Mouse (Mus musculus): Measurements from ENCODE around the gene Syne4. TPM values are rescaled to one million over a fixed set of nuclear protein-coding genes. Genes with fewer than 3 reads are reported as not detected.

Syne4 gene
- polyA plus RNA-seq, 1 experiment from 2014 or later = 65.2 TPM

- H3K4me2 ChIP-seq = no peak overlapping the region
- H3K36me3 ChIP-seq = no peaks in the 10 kb centered on the region
- H3K27ac ChIP-seq = no peak overlapping the region
- H3K27me3 ChIP-seq (replicated peaks) = no peaks in the 10 kb centered on the region
- no peak overlapping the region for H3K4me3 ChIP-seq (replicated peaks)
- H3K4me1 ChIP-seq = peaks cover 3% of the 10 kb centered on the region; the same call in 1 of the 2 replicates
- WGBS = 77% methylated on average over 7 of the region's 7 CpGs
- no peak for ATAC-seq (ENCODE audit: insufficient read depth, low FRiP score, low read depth)
- no peaks in the 10 kb centered on the region for H3K9me3 ChIP-seq
- no peak overlapping the region for H3K9ac ChIP-seq
These were observed 31.9 kb upstream of the Syne4 start for GRCm38 (mm10) chr7:30282740-30283139.

GRCm38 (mm10) chr7:30286701-30287410, 27.8 kb upstream of the Syne4 start:
- Histone ChIP-seq H3K27ac (no peak overlapping the region), H3K9me3 (no peaks in the 10 kb centered on the region), H3K4me3 (replicated peaks) (no peak overlapping the region), H3K4me2 (no peak overlapping the region), H3K27me3 (replicated peaks) (no peaks in the 10 kb centered on the region), H3K36me3 (no peaks in the 10 kb centered on the region), H3K4me1 (0 out of 2 replicates have a peak, but pooled peaks cover 4% of the 10 kb centered on the region), H3K9ac (no peak overlapping the region)
- WGBS = 64% methylated on average over 8 of the region's 8 CpGs
- no peak for ATAC-seq (ENCODE audit: insufficient read depth, low FRiP score, low read depth)

GRCm38 (mm10) chr7:30288046-30288445, 26.6 kb upstream of the Syne4 start:
- Histone ChIP-seq H3K4me2 (no peak overlapping the region), H3K27me3 (replicated peaks) (no peaks in the 10 kb centered on the region), H3K27ac (no peak overlapping the region), H3K4me1 (0 out of 2 replicates have a peak, but pooled peaks cover 7% of the 10 kb centered on the region), H3K9ac (no peak overlapping the region), H3K36me3 (no peaks in the 10 kb centered on the region), H3K9me3 (no peaks in the 10 kb centered on the region), H3K4me3 (replicated peaks) (no peak overlapping the region)
- ATAC-seq (ENCODE audit: insufficient read depth, low FRiP score, low read depth) = no peak
- WGBS = 65% methylated on average over 6 of the region's 6 CpGs

- H3K4me1 ChIP-seq = 0 out of 2 replicates have a peak, but pooled peaks cover 11% of the 10 kb centered on the region
- no peak overlapping the region for H3K4me3 ChIP-seq (replicated peaks)
- no peak overlapping the region for H3K9ac ChIP-seq
- 63% methylated on average over 7 of the region's 7 CpGs for WGBS
- H3K4me2 ChIP-seq = no peak overlapping the region
- no peaks in the 10 kb centered on the region for H3K27me3 ChIP-seq (replicated peaks)
- H3K27ac ChIP-seq = no peak overlapping the region
- H3K36me3 ChIP-seq = no peaks in the 10 kb centered on the region
- no peak for ATAC-seq (ENCODE audit: insufficient read depth, low FRiP score, low read depth)
- H3K9me3 ChIP-seq = no peaks in the 10 kb centered on the region
These were observed 25.4 kb upstream of the Syne4 start for GRCm38 (mm10) chr7:30289071-30289713.

- no peaks in the 10 kb centered on the region for H3K36me3 ChIP-seq
- ATAC-seq (ENCODE audit: insufficient read depth, low FRiP score, low read depth) = no peak
- no peak overlapping the region for H3K4me2 ChIP-seq
- no peaks in the 10 kb centered on the region for H3K27me3 ChIP-seq (replicated peaks)
- H3K9ac ChIP-seq = no peak overlapping the region
- H3K4me1 ChIP-seq = 0 out of 2 replicates have a peak, but pooled peaks cover 11% of the 10 kb centered on the region
- no peak overlapping the region for H3K27ac ChIP-seq
- WGBS = 55% methylated on average over 10 of the region's 10 CpGs
- no peaks in the 10 kb centered on the region for H3K9me3 ChIP-seq
- no peak overlapping the region for H3K4me3 ChIP-seq (replicated peaks)
These were observed 24.8 kb upstream of the Syne4 start for GRCm38 (mm10) chr7:30289714-30290399.

GRCm38 (mm10) chr7:30291215-30292131, 23.1 kb upstream of the Syne4 start, which contains the start of gene Clip3:
Gene Clip3, plus strand, starts transcription at chr7:30291728.
- Histone ChIP-seq H3K4me2 (peak within 1 kb of the TSS; percentile 66), H3K27ac (peak within 1 kb of the TSS; percentile 59), H3K4me3 (replicated peaks) (peak within 1 kb of the TSS; percentile 62), H3K36me3 (no peaks in the 10 kb centered on the region), H3K27me3 (replicated peaks) (no peaks in the 10 kb centered on the region), H3K4me1 (0 out of 2 replicates have a peak, but pooled peaks cover 11% of the 10 kb centered on the region), H3K9ac (peak within 1 kb of the TSS; percentile 59), H3K9me3 (no peaks in the 10 kb centered on the region)
- peak; percentile 54 for ATAC-seq (ENCODE audit: insufficient read depth, low FRiP score, low read depth)
- WGBS = 8% methylated on average over 35 of the region's 35 CpGs

- Histone ChIP-seq H3K27me3 (replicated peaks) (no peaks in the 10 kb centered on the region), H3K4me3 (replicated peaks) (no peak overlapping the region), H3K27ac (no peak overlapping the region), H3K4me2 (no peak overlapping the region), H3K9ac (no peak overlapping the region), H3K36me3 (peaks cover 3% of the 10 kb centered on the region; the same call in 1 of the 2 replicates), H3K9me3 (no peaks in the 10 kb centered on the region), H3K4me1 (0 out of 2 replicates have a peak, but pooled peaks cover 11% of the 10 kb centered on the region)
- ATAC-seq (ENCODE audit: insufficient read depth, low FRiP score, low read depth) = no peak
- WGBS = 77% methylated on average over 13 of the region's 13 CpGs
These were observed 20.8 kb upstream of the Syne4 start for GRCm38 (mm10) chr7:30293795-30294194.

- ATAC-seq (ENCODE audit: insufficient read depth, low FRiP score, low read depth) = no peak
These were observed 20.3 kb upstream of the Syne4 start for GRCm38 (mm10) chr7:30294296-30294695.

GRCm38 (mm10) chr7:30295103-30295502, 19.5 kb upstream of the Syne4 start:
- Histone ChIP-seq H3K27ac (no peak overlapping the region), H3K9ac (no peak overlapping the region), H3K4me2 (no peak overlapping the region), H3K27me3 (replicated peaks) (no peaks in the 10 kb centered on the region), H3K9me3 (no peaks in the 10 kb centered on the region), H3K4me1 (0 out of 2 replicates have a peak, but pooled peaks cover 11% of the 10 kb centered on the region), H3K36me3 (peaks cover 3% of the 10 kb centered on the region; the same call in 1 of the 2 replicates), H3K4me3 (replicated peaks) (no peak overlapping the region)
- 65% methylated on average over 10 of the region's 10 CpGs for WGBS
- ATAC-seq (ENCODE audit: insufficient read depth, low FRiP score, low read depth) = no peak

More at GRCm38 (mm10) chr7:30294296-30294695, 20.3 kb upstream of the Syne4 start:
- H3K4me1 ChIP-seq = 0 out of 2 replicates have a peak, but pooled peaks cover 11% of the 10 kb centered on the region
- H3K4me3 ChIP-seq (replicated peaks) = no peak overlapping the region
- no peaks in the 10 kb centered on the region for H3K27me3 ChIP-seq (replicated peaks)
- no peak overlapping the region for H3K4me2 ChIP-seq
- H3K9ac ChIP-seq = no peak overlapping the region
- WGBS = 88% methylated on average over 5 of the region's 5 CpGs
- H3K36me3 ChIP-seq = peaks cover 3% of the 10 kb centered on the region; the same call in 1 of the 2 replicates
- H3K9me3 ChIP-seq = no peaks in the 10 kb centered on the region
- no peak overlapping the region for H3K27ac ChIP-seq

GRCm38 (mm10) chr7:30296816-30297215, 17.8 kb upstream of the Syne4 start:
- Histone ChIP-seq H3K9ac (no peak overlapping the region), H3K4me2 (no peak overlapping the region), H3K27ac (no peak overlapping the region), H3K9me3 (no peaks in the 10 kb centered on the region), H3K36me3 (peaks cover 6% of the 10 kb centered on the region; the same call in 1 of the 2 replicates), H3K27me3 (replicated peaks) (no peaks in the 10 kb centered on the region), H3K4me1 (0 out of 2 replicates have a peak, but pooled peaks cover 7% of the 10 kb centered on the region), H3K4me3 (replicated peaks) (no peak overlapping the region)
- 88% methylated on average over 15 of the region's 15 CpGs for WGBS
- ATAC-seq (ENCODE audit: insufficient read depth, low FRiP score, low read depth) = no peak

- whole genome bisulfite sequencing = 77% methylated on average over 16 of the region's 16 CpGs
- Histone ChIP-seq H3K4me1 (0 out of 2 replicates have a peak, but pooled peaks cover 7% of the 10 kb centered on the region), H3K9me3 (no peaks in the 10 kb centered on the region), H3K27ac (no peak overlapping the region), H3K9ac (no peak overlapping the region), H3K27me3 (replicated peaks) (no peaks in the 10 kb centered on the region), H3K36me3 (peaks cover 9% of the 10 kb centered on the region; the same call in 1 of the 2 replicates), H3K4me2 (no peak overlapping the region), H3K4me3 (replicated peaks) (no peak overlapping the region)
- no peak for ATAC-seq (ENCODE audit: insufficient read depth, low FRiP score, low read depth)
These were observed 17.3 kb upstream of the Syne4 start for GRCm38 (mm10) chr7:30297266-30297665.
